Mouse (Mus musculus) liver, embryonic 12.5 days (tissue): ENCODE measurements around the gene Ddn. TPM values are rescaled to one million over a fixed set of nuclear protein-coding genes. Genes with fewer than 3 reads are reported as not detected.

Experiments used
- ATAC-seq: fragments of 200-750 bp; cut with Nextera tagmentation; 2 replicates; pipeline ENCODE4 v1.8.0; 2017; ENCODE audit warnings: moderate number of reproducible peaks, mild to moderate bottlenecking, moderate library complexity
- H3K27ac ChIP-seq: fragments of 300-500 bp; sonication (generic); 2 replicates; pipeline ENCODE4 v1.5.1; 2016; ENCODE audit warnings: mild to moderate bottlenecking
- H3K27me3 ChIP-seq: fragments of 300-500 bp; sonication (generic); replicated peaks from 2 replicates; pipeline ENCODE4 v1.6.1; 2016; ENCODE audit warnings: mild to moderate bottlenecking, moderate library complexity
- H3K36me3 ChIP-seq: fragments of 300-500 bp; sonication (generic); 2 replicates; pipeline ENCODE4 v1.6.1; 2016; ENCODE audit warnings: mild to moderate bottlenecking, moderate library complexity
- H3K4me1 ChIP-seq: fragments of 300-500 bp; sonication (generic); 2 replicates; pipeline ENCODE4 v1.6.1; 2016
- H3K4me2 ChIP-seq: fragments of 300-500 bp; sonication (generic); 2 replicates; pipeline ENCODE4 v1.6.1; 2016; ENCODE audit warnings: mild to moderate bottlenecking, moderate library complexity
- H3K4me3 ChIP-seq: fragments of 300-500 bp; sonication (generic); 2 replicates; pipeline ENCODE4 v1.5.1; 2016; ENCODE audit warnings: mild to moderate bottlenecking, moderate library complexity
- H3K9ac ChIP-seq: fragments of 300-500 bp; sonication (generic); 2 replicates; pipeline ENCODE4 v1.6.1; 2016; ENCODE audit warnings: mild to moderate bottlenecking, moderate library complexity
- H3K9me3 ChIP-seq: fragments of 300-500 bp; sonication (generic); replicated peaks from 2 replicates; pipeline ENCODE4 v1.6.1; 2016; ENCODE audit warnings: mild to moderate bottlenecking, moderate library complexity
- WGBS: fragments of 180-500 bp; shearing (Covaris S2); methylation state at CpG from one replicate; pipeline ENCODE4 v1.1.7; 2016; ENCODE audit not compliant: insufficient replicate concordance; 5-methylcytosine and 5-hydroxymethylcytosine counted together
- polyA plus RNA-seq: library from polyadenylated mRNA; unstranded; fragments of >200 nt; fragmentation: Nextera tagmentation; extraction: Ambion mirVana; gene quantifications from 2 replicates; pipeline ENCODE4 v1.2.1, GENCODE M21; 2016

The Ddn gene
- polyA plus RNA-seq, 1 experiment from 2014 or later, result not detected

DNA sequence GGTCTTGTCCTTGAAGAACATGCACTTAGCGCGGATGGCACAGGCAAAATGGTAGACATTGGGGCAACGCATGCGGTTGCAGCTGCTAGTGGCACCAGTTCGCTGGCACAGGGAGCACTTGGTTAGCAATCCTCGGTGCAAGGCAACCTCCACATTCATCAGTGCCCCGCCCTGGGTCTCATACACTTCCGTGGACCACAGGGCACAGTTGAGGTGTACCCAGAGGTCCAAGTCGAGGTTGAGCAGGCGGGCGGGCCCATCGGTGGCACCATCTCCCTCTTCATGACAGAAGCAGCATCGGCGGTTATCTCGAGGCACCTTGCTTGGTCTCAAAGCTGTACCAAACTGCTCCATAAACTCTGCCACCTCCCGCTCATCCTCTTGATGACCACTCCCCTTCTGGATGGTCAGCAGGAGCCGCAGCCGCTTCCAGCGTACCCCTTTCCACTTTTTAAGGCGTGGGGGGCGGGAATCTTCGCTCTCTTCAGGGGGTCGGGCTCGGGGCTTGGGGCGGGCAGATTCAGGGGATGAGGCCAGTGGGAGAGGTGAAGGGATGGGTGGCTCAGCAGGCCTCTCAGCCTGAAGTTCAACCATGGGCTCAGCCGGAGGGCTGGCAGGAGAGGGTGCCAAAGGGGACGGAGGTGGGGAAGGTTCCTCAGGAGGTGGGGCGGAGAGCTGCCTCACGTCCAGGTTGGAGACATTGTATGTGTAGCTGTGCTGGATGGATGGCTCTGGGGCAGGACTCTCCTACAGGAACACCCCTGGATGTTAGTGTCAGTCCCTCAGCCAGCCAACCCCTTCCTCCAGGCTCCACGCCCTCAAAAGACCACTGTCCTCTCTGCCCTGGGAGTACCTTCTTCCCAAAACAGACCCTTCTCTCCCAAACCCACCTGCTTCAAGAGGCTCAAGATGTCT is 30.6 kb upstream of the Ddn start:
- ATAC-seq, result no peak
- Histone ChIP-seq H3K4me2 (no peak overlapping the region), H3K9me3 (no peaks in the 10 kb centered on the region), H3K4me1 (peaks cover 59% of the 10 kb centered on the region), H3K27ac (no peak overlapping the region), H3K27me3 (no peaks in the 10 kb centered on the region), H3K36me3 (peaks cover 100% of the 10 kb centered on the region), H3K9ac (no peak overlapping the region), H3K4me3 (no peak overlapping the region)
- 92% methylated on average over 30 of the region's 30 CpGs for WGBS

DNA sequence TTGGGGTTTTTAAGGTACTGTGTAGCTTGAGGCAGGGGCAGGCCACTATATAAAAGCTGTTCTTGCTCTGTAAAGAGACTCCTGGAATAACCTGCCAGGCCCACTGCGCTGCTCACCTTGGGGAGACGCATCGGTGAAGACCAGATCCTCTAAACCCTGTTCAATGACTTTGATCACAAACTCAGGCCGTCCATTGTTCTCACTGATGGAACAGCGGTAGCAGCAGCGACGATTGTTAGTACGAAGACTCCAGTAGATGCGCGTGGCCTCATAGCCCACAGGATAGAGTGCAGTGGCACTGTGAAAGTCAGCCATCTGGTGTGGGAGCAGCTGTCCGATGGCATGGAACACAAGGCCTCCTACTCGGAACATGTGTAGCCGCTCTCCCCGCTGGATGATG is 29.9 kb upstream of the Ddn start:
- peaks cover 56% of the 10 kb centered on the region for H3K4me1 ChIP-seq
- no peak for ATAC-seq
- no peak overlapping the region for H3K4me3 ChIP-seq
- H3K9ac ChIP-seq, result no peak overlapping the region
- peaks cover 100% of the 10 kb centered on the region for H3K36me3 ChIP-seq
- no peaks in the 10 kb centered on the region for H3K9me3 ChIP-seq
- H3K27ac ChIP-seq, result peak overlapping the region; percentile 43; the same call in 1 of the 2 replicates
- 90% methylated on average over 14 of the region's 14 CpGs for WGBS
- no peaks in the 10 kb centered on the region for H3K27me3 ChIP-seq
- no peak overlapping the region for H3K4me2 ChIP-seq

DNA sequence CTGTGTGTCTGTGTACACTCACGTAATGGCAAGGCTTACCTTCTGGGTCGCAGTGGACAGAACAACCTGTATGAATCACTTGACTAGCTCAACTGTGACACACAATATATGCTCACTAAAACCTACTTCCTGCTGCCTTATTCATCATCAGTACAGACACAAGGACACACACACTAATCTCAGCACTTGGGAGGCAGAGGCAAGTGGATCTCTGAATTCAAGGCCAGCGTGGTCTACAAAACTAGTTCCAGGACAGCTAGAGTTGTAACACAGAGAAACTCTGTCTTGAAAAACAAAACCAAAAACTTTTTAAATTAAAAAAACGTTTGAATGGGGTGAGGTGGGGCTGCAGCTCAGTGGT is 28.4 kb upstream of the Ddn start:
- H3K36me3 ChIP-seq, result peaks cover 98% of the 10 kb centered on the region
- H3K4me3 ChIP-seq, result peak overlapping the region; percentile 10; the same call in 1 of the 2 replicates
- H3K27me3 ChIP-seq, result no peaks in the 10 kb centered on the region
- peak overlapping the region; percentile 63 for H3K9ac ChIP-seq
- peaks cover 64% of the 10 kb centered on the region for H3K4me1 ChIP-seq
- peak overlapping the region; percentile 61 for H3K4me2 ChIP-seq
- WGBS, result 50% methylated on average over 4 of the region's 4 CpGs
- no peaks in the 10 kb centered on the region for H3K9me3 ChIP-seq
- peak overlapping the region; percentile 94 for H3K27ac ChIP-seq
- peak; percentile 47 for ATAC-seq

DNA sequence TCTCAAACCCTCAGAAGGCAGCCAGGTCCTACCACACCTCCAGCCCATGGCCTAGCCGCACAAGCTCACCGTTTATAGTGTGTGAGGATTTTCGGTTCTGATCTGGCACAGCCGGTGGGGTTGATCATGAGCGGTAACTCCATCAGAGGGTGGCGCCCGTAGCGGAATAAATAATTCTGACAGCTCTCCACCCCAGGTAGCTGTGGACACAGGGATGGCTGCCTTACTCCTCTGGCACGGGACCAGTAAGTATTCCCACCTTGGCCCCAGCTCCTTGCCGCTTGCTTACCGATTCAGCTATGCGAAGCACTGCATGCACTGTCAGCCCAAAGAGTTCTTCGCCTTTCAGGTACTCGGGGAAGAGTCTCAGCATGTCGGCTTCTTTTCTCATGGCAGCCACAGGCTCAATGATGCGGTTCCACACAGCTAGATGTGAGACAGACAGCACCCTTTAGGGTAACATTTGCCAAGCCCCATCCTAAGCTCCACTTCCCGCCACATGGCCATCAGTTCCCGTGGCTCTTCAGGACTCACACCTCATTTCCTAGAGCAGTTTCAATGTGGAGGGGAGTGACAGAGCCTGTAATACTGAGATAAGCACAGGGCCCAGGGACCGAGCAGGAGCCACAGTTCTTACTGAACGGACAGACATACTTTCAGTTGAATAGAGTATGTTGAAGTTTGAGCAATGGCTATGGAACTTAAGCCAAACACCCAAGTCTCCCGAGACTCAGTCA is 27.9 kb upstream of the Ddn start:
- H3K4me2 ChIP-seq, result peak overlapping the region; percentile 61

DNA sequence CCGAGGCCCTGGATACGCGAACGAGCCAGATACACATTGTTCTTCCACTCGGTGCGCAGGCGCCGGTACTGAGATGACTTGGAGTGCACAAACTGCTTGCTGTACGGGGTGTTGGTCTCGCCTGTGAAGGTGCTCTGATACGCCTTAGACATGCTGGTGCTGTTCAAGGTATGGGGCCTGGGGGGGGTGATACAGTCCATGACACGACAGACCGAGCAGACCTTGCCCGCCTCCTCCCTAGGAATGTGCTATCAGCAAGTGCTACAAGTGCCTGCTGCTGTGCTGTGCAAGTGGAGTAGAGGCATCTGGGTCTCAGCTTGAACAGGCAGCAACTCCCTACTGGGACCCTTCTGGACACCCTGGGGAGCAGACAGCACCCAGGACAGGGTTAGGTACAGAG is 26.0 kb upstream of the Ddn start:
- 88% methylated on average over 14 of the region's 14 CpGs for WGBS
- H3K4me3 ChIP-seq, result no peak overlapping the region
- H3K36me3 ChIP-seq, result peaks cover 74% of the 10 kb centered on the region
- H3K4me1 ChIP-seq, result peaks cover 74% of the 10 kb centered on the region
- H3K9ac ChIP-seq, result no peak overlapping the region
- no peaks in the 10 kb centered on the region for H3K27me3 ChIP-seq
- H3K27ac ChIP-seq, result peak overlapping the region; percentile 94
- H3K9me3 ChIP-seq, result no peaks in the 10 kb centered on the region
- H3K4me2 ChIP-seq, result no peak overlapping the region
- no peak for ATAC-seq

More for the DNA sequence above, 27.9 kb upstream of the Ddn start:
- Histone ChIP-seq H3K27ac (peak overlapping the region; percentile 94), H3K27me3 (no peaks in the 10 kb centered on the region), H3K9ac (peak overlapping the region; percentile 63), H3K4me1 (peaks cover 68% of the 10 kb centered on the region), H3K36me3 (peaks cover 93% of the 10 kb centered on the region), H3K9me3 (no peaks in the 10 kb centered on the region), H3K4me3 (peak overlapping the region; percentile 30)
- peak; percentile 90 for ATAC-seq
- WGBS, result 65% methylated on average over 21 of the region's 21 CpGs

DNA sequence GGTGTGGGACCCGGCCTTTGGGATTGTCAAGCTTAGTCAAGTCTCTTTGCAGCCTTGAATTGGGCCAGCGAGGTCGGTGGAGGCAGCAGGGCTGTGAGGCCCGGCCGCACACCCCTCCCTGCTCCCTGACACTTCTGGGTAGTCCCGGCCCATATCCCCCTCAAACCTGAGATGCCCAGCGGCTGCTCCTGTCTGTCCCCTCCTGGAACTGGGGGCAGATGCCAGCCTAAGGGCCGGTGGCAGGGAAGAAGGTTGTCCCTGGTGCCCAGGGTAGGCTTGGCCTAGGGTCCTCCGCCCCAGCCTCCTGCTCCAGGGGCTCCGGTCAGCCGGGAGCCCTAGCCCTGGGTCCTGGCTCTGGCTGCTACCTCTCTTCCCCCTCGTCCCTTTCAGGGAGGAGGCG is 24.8 kb upstream of the Ddn start:
- peaks cover 66% of the 10 kb centered on the region for H3K36me3 ChIP-seq

DNA sequence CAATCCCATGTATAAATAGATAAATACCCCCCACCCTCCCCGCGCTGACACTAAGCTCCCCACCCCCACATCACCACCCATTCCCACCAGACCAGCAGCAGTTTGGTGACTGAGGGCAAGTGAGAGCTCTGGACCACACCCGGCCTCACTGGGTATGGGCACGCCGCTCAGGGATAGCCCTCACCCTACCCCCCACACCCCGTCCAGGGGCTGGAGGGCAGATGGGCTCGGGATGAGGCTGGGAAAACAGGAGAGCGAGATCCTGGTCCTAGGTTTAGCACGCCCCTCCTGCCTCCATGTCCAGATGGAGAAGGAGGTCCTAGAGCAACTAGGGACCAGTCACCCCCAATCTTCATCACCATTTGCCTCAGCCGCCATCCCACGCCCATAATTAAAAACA is 24.0 kb upstream of the Ddn start:
- H3K9ac ChIP-seq, result peak overlapping the region; percentile 61
- H3K4me2 ChIP-seq, result peak overlapping the region; percentile 77
- H3K27me3 ChIP-seq, result no peaks in the 10 kb centered on the region
- ATAC-seq, result no peak
- peak overlapping the region; percentile 86 for H3K27ac ChIP-seq
- 60% methylated on average over 11 of the region's 11 CpGs for WGBS
- H3K4me1 ChIP-seq, result peaks cover 81% of the 10 kb centered on the region
- H3K9me3 ChIP-seq, result no peaks in the 10 kb centered on the region
- H3K4me3 ChIP-seq, result peak overlapping the region; percentile 8; the same call in 1 of the 2 replicates
- peaks cover 61% of the 10 kb centered on the region for H3K36me3 ChIP-seq

More for the DNA sequence above, 24.8 kb upstream of the Ddn start:
- 84% methylated on average over 13 of the region's 13 CpGs for WGBS
- ATAC-seq, result no peak
- no peaks in the 10 kb centered on the region for H3K9me3 ChIP-seq
- peaks cover 81% of the 10 kb centered on the region for H3K4me1 ChIP-seq
- no peak overlapping the region for H3K4me2 ChIP-seq
- H3K27me3 ChIP-seq, result no peaks in the 10 kb centered on the region
- H3K9ac ChIP-seq, result no peak overlapping the region
- H3K27ac ChIP-seq, result peak overlapping the region; percentile 86; the same call in 1 of the 2 replicates
- H3K4me3 ChIP-seq, result no peak overlapping the region

DNA sequence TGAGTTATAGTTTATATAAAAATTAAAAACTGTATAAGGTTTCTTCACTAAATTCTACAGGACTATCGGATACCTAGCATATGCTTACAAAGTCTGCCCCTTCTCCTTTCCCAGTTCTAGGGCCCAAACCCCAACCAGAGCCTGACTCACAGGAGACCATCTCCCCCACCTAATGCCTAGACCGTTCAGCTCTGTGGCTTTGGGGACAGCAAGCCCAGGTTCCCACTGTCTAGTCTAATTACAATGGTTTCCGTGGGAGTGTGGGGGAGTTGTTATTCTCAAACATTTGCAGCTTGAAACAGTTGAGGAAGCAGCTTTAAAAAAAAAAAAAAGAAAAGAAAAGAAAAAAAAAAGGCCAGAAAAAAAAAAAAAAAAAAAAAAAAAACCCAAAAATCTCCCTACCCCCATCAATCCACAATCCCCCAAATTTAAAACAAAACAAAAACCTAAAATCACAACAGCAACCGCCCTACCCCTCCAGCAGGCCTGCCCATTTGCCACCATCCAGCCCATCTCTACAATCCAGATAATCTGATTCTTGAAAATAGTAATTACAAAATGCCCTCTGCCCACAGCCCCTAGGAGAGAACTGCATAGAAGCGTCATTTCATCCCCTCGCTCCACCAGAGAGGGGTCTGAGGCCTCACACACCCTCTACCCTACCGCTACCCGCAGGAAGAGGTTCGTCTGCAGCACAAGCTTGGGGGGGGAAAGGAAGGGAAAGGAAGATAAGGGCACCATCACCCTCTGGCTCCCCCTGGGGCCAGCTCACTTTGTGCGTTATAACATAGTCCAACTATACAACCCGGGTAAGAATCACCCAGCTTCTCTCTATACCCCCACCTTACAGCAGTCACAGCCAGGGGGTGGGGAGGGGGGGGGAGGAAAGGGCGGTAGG is 23.1 kb upstream of the Ddn start:
- Histone ChIP-seq H3K9me3 (no peaks in the 10 kb centered on the region), H3K27ac (peak overlapping the region; percentile 99), H3K4me2 (peak overlapping the region; percentile 77), H3K27me3 (no peaks in the 10 kb centered on the region), H3K9ac (peak overlapping the region; percentile 95), H3K4me1 (peaks cover 81% of the 10 kb centered on the region), H3K4me3 (peak overlapping the region; percentile 83), H3K36me3 (peaks cover 59% of the 10 kb centered on the region)
- 16% methylated on average over 11 of the region's 12 CpGs for WGBS
- peak; percentile 36 for ATAC-seq

DNA sequence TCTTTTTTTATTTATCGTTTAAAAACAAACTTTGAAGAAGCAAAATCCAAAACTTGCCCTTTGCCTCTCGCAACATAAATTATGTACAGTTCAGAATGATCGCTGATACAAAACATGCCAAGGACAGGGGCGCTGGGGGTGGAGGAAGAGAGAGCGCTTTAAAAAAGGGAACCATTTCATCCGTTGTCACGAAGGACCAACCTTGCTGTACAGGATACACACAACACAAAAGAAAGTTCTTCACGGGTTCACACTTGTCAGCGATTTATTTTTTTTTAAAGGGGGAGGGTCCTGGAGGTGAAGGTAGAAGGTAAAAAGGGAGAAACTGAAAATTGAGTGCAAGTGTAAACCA is 22.4 kb upstream of the Ddn start:
- Histone ChIP-seq H3K4me2 (peak overlapping the region; percentile 77), H3K27ac (peak overlapping the region; percentile 99), H3K4me1 (peaks cover 81% of the 10 kb centered on the region), H3K4me3 (peak overlapping the region; percentile 83), H3K9me3 (no peaks in the 10 kb centered on the region), H3K36me3 (peaks cover 51% of the 10 kb centered on the region), H3K27me3 (no peaks in the 10 kb centered on the region), H3K9ac (peak overlapping the region; percentile 95)
- ATAC-seq, result no peak
- 4% methylated on average over 9 of the region's 9 CpGs for WGBS

DNA sequence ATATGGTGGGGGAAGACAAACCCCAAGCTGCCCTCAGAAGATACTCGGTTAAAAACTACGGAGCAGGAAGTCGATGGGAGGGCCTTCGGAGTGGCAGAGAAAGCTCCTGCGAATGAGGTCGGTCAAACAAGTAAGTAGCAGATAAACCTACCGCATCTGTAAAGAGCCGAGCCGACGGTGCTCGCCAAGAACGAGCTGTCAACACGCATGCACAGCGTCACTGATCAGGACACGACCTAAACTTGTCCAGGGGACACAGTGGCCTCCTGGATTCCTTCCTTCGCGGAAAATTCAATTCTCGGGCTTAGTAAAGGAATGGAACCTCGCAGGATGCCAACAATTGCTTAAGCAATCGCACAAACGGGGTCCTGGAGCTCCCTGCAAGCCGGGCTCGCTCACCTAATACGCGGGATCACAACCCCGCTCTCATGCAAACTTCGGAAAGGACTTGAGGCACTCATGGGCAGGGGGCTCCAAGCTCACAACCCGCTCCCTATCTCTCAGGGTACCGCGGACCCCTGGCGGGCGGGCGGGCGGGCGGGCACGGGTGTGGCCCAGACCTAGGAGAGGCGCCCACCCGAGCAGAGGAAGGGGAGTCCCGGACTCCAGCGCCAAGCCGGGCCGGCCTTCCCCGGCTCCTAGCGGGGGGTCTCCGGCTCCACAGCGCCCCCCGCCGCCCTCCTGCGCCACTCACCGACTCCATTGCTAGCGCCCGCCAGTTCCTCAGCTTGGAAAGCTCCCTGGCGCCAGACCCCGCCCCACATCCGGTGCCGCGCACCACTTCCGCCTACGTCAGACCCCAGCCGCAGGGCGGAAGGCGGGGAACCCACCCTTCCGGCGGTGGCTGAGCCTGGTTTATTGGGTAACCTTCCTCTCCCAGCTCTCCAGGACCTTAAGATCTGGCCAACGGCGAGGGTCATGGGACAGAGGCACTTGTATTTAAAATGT is 21.7 kb upstream of the Ddn start, which contains the start of gene Prkag1:
TSS of gene Prkag1 (minus strand) at position 786 of the 948 bp plus-strand sequence.
- H3K9ac ChIP-seq, result peak within 1 kb of the TSS; percentile 95
- H3K27ac ChIP-seq, result peak within 1 kb of the TSS; percentile 99
- peak within 1 kb of the TSS; percentile 77 for H3K4me2 ChIP-seq
- ATAC-seq, result peak; percentile 82
- no peaks in the 10 kb centered on the region for H3K27me3 ChIP-seq
- H3K36me3 ChIP-seq, result peaks cover 49% of the 10 kb centered on the region
- peak within 1 kb of the TSS; percentile 83 for H3K4me3 ChIP-seq
- peaks cover 81% of the 10 kb centered on the region for H3K4me1 ChIP-seq
- WGBS, result under 1% methylated on average over 63 of the region's 66 CpGs
- H3K9me3 ChIP-seq, result no peaks in the 10 kb centered on the region
